Mouse (Mus musculus): ENCODE data around the gene Upk3a. TPM values are rescaled to one million over a fixed set of nuclear protein-coding genes. Genes with fewer than 3 reads are reported as not detected.

Gene Upk3a
- polyA plus RNA-seq, 1 experiment from 2014 or later = 1.5 TPM

GRCm38 (mm10) chr15:84987874-84988825 lies 28.8 kb upstream of the Upk3a start, which contains the start of gene 5031439G07Rik:
5031439G07Rik (minus strand) TSS chr15:84988551.
- Histone ChIP-seq H3K4me1 (replicated peaks) (peaks cover 20% of the 10 kb centered on the region), H3K9me3 (no peaks in the 10 kb centered on the region), H3K36me3 (no peaks in the 10 kb centered on the region), H3K4me3 (replicated peaks) (peak within 1 kb of the TSS; percentile 85), H3K27ac (peak within 1 kb of the TSS; percentile 75), H3K27me3 (replicated peaks) (no peaks in the 10 kb centered on the region), H3K9ac (peak within 1 kb of the TSS; percentile 91), H3K4me2 (replicated peaks) (peak within 1 kb of the TSS; percentile 84)
- under 1% methylated on average over 45 of the region's 59 CpGs for WGBS
- peak; percentile 96 for ATAC-seq

- no peaks in the 10 kb centered on the region for H3K27me3 ChIP-seq (replicated peaks)
- no peak overlapping the region for H3K27ac ChIP-seq
- no peak overlapping the region; the same call in 1 of the 2 replicates for H3K4me2 ChIP-seq (replicated peaks)
- 79% methylated on average over 3 of the region's 3 CpGs for WGBS
- H3K4me1 ChIP-seq (replicated peaks) = peaks cover 15% of the 10 kb centered on the region
- no peaks in the 10 kb centered on the region for H3K9me3 ChIP-seq
- no peak overlapping the region for H3K4me3 ChIP-seq (replicated peaks)
- H3K36me3 ChIP-seq = no peaks in the 10 kb centered on the region
- no peak for ATAC-seq
- no peak overlapping the region for H3K9ac ChIP-seq
Measured at GRCm38 (mm10) chr15:84989098-84989497, 27.8 kb upstream of the Upk3a start.

GRCm38 (mm10) chr15:84989771-84990170 lies 27.2 kb upstream of the Upk3a start:
- 74% methylated on average over 7 of the region's 7 CpGs for WGBS
- ATAC-seq = no peak
- no peak overlapping the region for H3K4me2 ChIP-seq (replicated peaks)

GRCm38 (mm10) chr15:84994498-84994897 lies 22.4 kb upstream of the Upk3a start:
- no peak overlapping the region for H3K4me2 ChIP-seq (replicated peaks)
- WGBS = 37% methylated on average over 6 of the region's 6 CpGs
- ATAC-seq = no peak

More at GRCm38 (mm10) chr15:84989771-84990170, 27.2 kb upstream of the Upk3a start:
- Histone ChIP-seq H3K27me3 (replicated peaks) (no peaks in the 10 kb centered on the region), H3K4me3 (replicated peaks) (no peak overlapping the region), H3K9ac (no peak overlapping the region), H3K9me3 (no peaks in the 10 kb centered on the region), H3K36me3 (no peaks in the 10 kb centered on the region), H3K27ac (no peak overlapping the region), H3K4me1 (replicated peaks) (peaks cover 15% of the 10 kb centered on the region)

GRCm38 (mm10) chr15:84995041-84995440 lies 21.9 kb upstream of the Upk3a start:
- no peak for ATAC-seq
- 46% methylated on average over 6 of the region's 6 CpGs for WGBS
- Histone ChIP-seq H3K4me1 (replicated peaks) (no peaks in the 10 kb centered on the region), H3K9me3 (no peaks in the 10 kb centered on the region), H3K9ac (no peak overlapping the region), H3K4me2 (replicated peaks) (no peak overlapping the region), H3K4me3 (replicated peaks) (no peak overlapping the region), H3K27ac (no peak overlapping the region), H3K27me3 (replicated peaks) (no peaks in the 10 kb centered on the region), H3K36me3 (no peaks in the 10 kb centered on the region)

More at GRCm38 (mm10) chr15:84994498-84994897, 22.4 kb upstream of the Upk3a start:
- Histone ChIP-seq H3K27ac (no peak overlapping the region), H3K4me3 (replicated peaks) (no peak overlapping the region), H3K4me1 (replicated peaks) (no peaks in the 10 kb centered on the region), H3K9ac (no peak overlapping the region), H3K36me3 (no peaks in the 10 kb centered on the region), H3K9me3 (no peaks in the 10 kb centered on the region), H3K27me3 (replicated peaks) (no peaks in the 10 kb centered on the region)

GRCm38 (mm10) chr15:84995967-84996366 lies 21.0 kb upstream of the Upk3a start:
- Histone ChIP-seq H3K9me3 (no peaks in the 10 kb centered on the region), H3K9ac (no peak overlapping the region), H3K27me3 (replicated peaks) (no peaks in the 10 kb centered on the region), H3K4me1 (replicated peaks) (no peaks in the 10 kb centered on the region), H3K4me3 (replicated peaks) (no peak overlapping the region), H3K36me3 (no peaks in the 10 kb centered on the region), H3K4me2 (replicated peaks) (no peak overlapping the region), H3K27ac (no peak overlapping the region)
- 16% methylated on average over 1 of the region's 1 CpGs for WGBS
- 0 out of 2 replicates have a peak, but pooled peaks have one; percentile 36 for ATAC-seq

GRCm38 (mm10) chr15:84997768-84998454 lies 19.0 kb upstream of the Upk3a start:
- no peak overlapping the region for H3K4me3 ChIP-seq (replicated peaks)
- ATAC-seq = no peak
- no peak overlapping the region for H3K4me2 ChIP-seq (replicated peaks)
- H3K9me3 ChIP-seq = no peaks in the 10 kb centered on the region
- H3K4me1 ChIP-seq (replicated peaks) = no peaks in the 10 kb centered on the region
- H3K36me3 ChIP-seq = no peaks in the 10 kb centered on the region
- 56% methylated on average over 14 of the region's 14 CpGs for WGBS
- H3K27ac ChIP-seq = no peak overlapping the region
- no peak overlapping the region for H3K9ac ChIP-seq
- no peaks in the 10 kb centered on the region for H3K27me3 ChIP-seq (replicated peaks)

- WGBS = 76% methylated on average over 7 of the region's 7 CpGs
- Histone ChIP-seq H3K27me3 (replicated peaks) (no peaks in the 10 kb centered on the region), H3K27ac (no peak overlapping the region), H3K4me2 (replicated peaks) (no peak overlapping the region), H3K9me3 (no peaks in the 10 kb centered on the region), H3K36me3 (no peaks in the 10 kb centered on the region), H3K4me1 (replicated peaks) (no peaks in the 10 kb centered on the region), H3K4me3 (replicated peaks) (no peak overlapping the region), H3K9ac (no peak overlapping the region)
- ATAC-seq = no peak
Measured at GRCm38 (mm10) chr15:84999911-85000310, 17.0 kb upstream of the Upk3a start.

GRCm38 (mm10) chr15:85000984-85001982 lies 15.7 kb upstream of the Upk3a start:
- Histone ChIP-seq H3K36me3 (no peaks in the 10 kb centered on the region), H3K27ac (no peak overlapping the region), H3K4me1 (replicated peaks) (no peaks in the 10 kb centered on the region), H3K9ac (no peak overlapping the region), H3K27me3 (replicated peaks) (no peaks in the 10 kb centered on the region), H3K4me3 (replicated peaks) (no peak overlapping the region), H3K4me2 (replicated peaks) (peak overlapping the region; percentile 17; the same call in 1 of the 2 replicates), H3K9me3 (no peaks in the 10 kb centered on the region)
- WGBS = 17% methylated on average over 29 of the region's 29 CpGs
- ATAC-seq = peak; percentile 94

GRCm38 (mm10) chr15:85009666-85010065 lies 7.3 kb upstream of the Upk3a start:
- H3K9me3 ChIP-seq = no peaks in the 10 kb centered on the region
- 85% methylated on average over 8 of the region's 8 CpGs for WGBS

GRCm38 (mm10) chr15:85011895-85012661 lies 4.9 kb upstream of the Upk3a start:
- peak overlapping the region; percentile 87 for H3K27ac ChIP-seq
- 0 out of 2 replicates have a peak overlapping the region, but pooled peaks have one; percentile 20 for H3K9ac ChIP-seq
- H3K27me3 ChIP-seq (replicated peaks) = no peaks in the 10 kb centered on the region
- WGBS = 12% methylated on average over 19 of the region's 19 CpGs
- ATAC-seq = peak; percentile 41
- H3K9me3 ChIP-seq = no peaks in the 10 kb centered on the region
- H3K4me2 ChIP-seq (replicated peaks) = peak overlapping the region; percentile 44
- H3K4me3 ChIP-seq (replicated peaks) = no peak overlapping the region
- H3K36me3 ChIP-seq = no peaks in the 10 kb centered on the region
- H3K4me1 ChIP-seq (replicated peaks) = peaks cover 22% of the 10 kb centered on the region

More at GRCm38 (mm10) chr15:85009666-85010065, 7.3 kb upstream of the Upk3a start:
- H3K27me3 ChIP-seq (replicated peaks) = no peaks in the 10 kb centered on the region
- no peak overlapping the region for H3K27ac ChIP-seq
- H3K4me3 ChIP-seq (replicated peaks) = no peak overlapping the region
- no peak for ATAC-seq
- H3K4me2 ChIP-seq (replicated peaks) = no peak overlapping the region
- H3K4me1 ChIP-seq (replicated peaks) = peaks cover 17% of the 10 kb centered on the region
- H3K9ac ChIP-seq = no peak overlapping the region
- H3K36me3 ChIP-seq = no peaks in the 10 kb centered on the region

Data from intestine, embryonic 15.5 days (tissue).